Mouse (Mus musculus): ENCODE measurements around the gene Znrf1. TPM values are rescaled to one million over a fixed set of nuclear protein-coding genes. Genes with fewer than 3 reads are reported as not detected.
"Not testable (repeated sequence)": the region's sequence is repeated elsewhere in the genome, so short reads cannot be mapped to it uniquely, and the experiment has no call there.

Gene Znrf1
- 39.3 and 42.9 TPM in 2 replicates for polyA plus RNA-seq (2014; fragmentation: Nextera tagmentation; extraction: Ambion mirVana)

GRCm38 (mm10) chr8:111536031-111536977 lies at the start of gene Znrf1:
Gene Znrf1 (plus strand): TSS chr8:111536097.
- ATAC-seq (replicated peaks; ENCODE audit: insufficient number of reproducible peaks, low FRiP score, low TSS enrichment, low read depth) (peak; percentile 89), DNase-seq (ENCODE audit: low spot score) (peak; percentile 85)
- H3K4me3 ChIP-seq (ENCODE audit: low read depth, low read length), result peak within 1 kb of the TSS; percentile 97
- H3K4me2 ChIP-seq (ENCODE audit: low read depth, low read length), result peak within 1 kb of the TSS; percentile 67
- H3K9me3 ChIP-seq (replicated peaks; ENCODE audit: control insufficient read depth, low read length), result no peaks in the 10 kb centered on the region
- no peaks in the 10 kb centered on the region for H3K4me1 ChIP-seq (ENCODE audit: control insufficient read depth, insufficient read depth, low read length)
- H3K27ac ChIP-seq (replicated peaks; ENCODE audit: low read depth, low read length), result peak within 1 kb of the TSS; percentile 94
- peak within 1 kb of the TSS; percentile 98 for H3K9ac ChIP-seq (replicated peaks; ENCODE audit: low read length)
- no peaks in the 10 kb centered on the region for H3K27me3 ChIP-seq (ENCODE audit: control insufficient read depth, insufficient read depth, low read length)
- H3K36me3 ChIP-seq (replicated peaks; ENCODE audit: control insufficient read depth, insufficient read depth, low read depth, low read length), result peaks cover 2% of the 10 kb centered on the region; the same call in 1 of the 2 replicates
- WGBS, result under 1% methylated on average over 65 of the region's 100 CpGs

GRCm38 (mm10) chr8:111490034-111490591 lies 45.8 kb upstream of the Znrf1 start:
- no peak overlapping the region for H3K4me3 ChIP-seq (ENCODE audit: low read depth, low read length)
- whole genome bisulfite sequencing, result 87% methylated on average over 10 of the region's 10 CpGs
- H3K27ac ChIP-seq (replicated peaks; ENCODE audit: low read depth, low read length), result 0 out of 2 replicates have a peak overlapping the region, but pooled peaks have one; percentile 13

GRCm38 (mm10) chr8:111491191-111491590 lies 44.7 kb upstream of the Znrf1 start:
- no peak for ATAC-seq (replicated peaks; ENCODE audit: insufficient number of reproducible peaks, low FRiP score, low TSS enrichment, low read depth)
- Histone ChIP-seq H3K4me1 (ENCODE audit: control insufficient read depth, insufficient read depth, low read length) (no peaks in the 10 kb centered on the region), H3K4me2 (ENCODE audit: low read depth, low read length) (no peak overlapping the region), H3K27me3 (ENCODE audit: control insufficient read depth, insufficient read depth, low read length) (no peaks in the 10 kb centered on the region), H3K4me3 (ENCODE audit: low read depth, low read length) (no peak overlapping the region), H3K27ac (replicated peaks; ENCODE audit: low read depth, low read length) (no peak overlapping the region), H3K9ac (replicated peaks; ENCODE audit: low read length) (no peak overlapping the region), H3K9me3 (replicated peaks; ENCODE audit: control insufficient read depth, low read length) (no peaks in the 10 kb centered on the region), H3K36me3 (replicated peaks; ENCODE audit: control insufficient read depth, insufficient read depth, low read depth, low read length) (no peaks in the 10 kb centered on the region)
- WGBS, result 80% methylated on average over 7 of the region's 7 CpGs
- DNase-seq (ENCODE audit: low spot score), result no peak

More at GRCm38 (mm10) chr8:111490034-111490591, 45.8 kb upstream of the Znrf1 start:
- Histone ChIP-seq H3K27me3 (ENCODE audit: control insufficient read depth, insufficient read depth, low read length) (no peaks in the 10 kb centered on the region), H3K9ac (replicated peaks; ENCODE audit: low read length) (no peak overlapping the region), H3K4me2 (ENCODE audit: low read depth, low read length) (no peak overlapping the region), H3K9me3 (replicated peaks; ENCODE audit: control insufficient read depth, low read length) (no peaks in the 10 kb centered on the region), H3K36me3 (replicated peaks; ENCODE audit: control insufficient read depth, insufficient read depth, low read depth, low read length) (no peaks in the 10 kb centered on the region; the same call in 1 of the 2 replicates), H3K4me1 (ENCODE audit: control insufficient read depth, insufficient read depth, low read length) (no peaks in the 10 kb centered on the region)
- DNase-seq (ENCODE audit: low spot score) (no peak), ATAC-seq (replicated peaks; ENCODE audit: insufficient number of reproducible peaks, low FRiP score, low TSS enrichment, low read depth) (no peak)

GRCm38 (mm10) chr8:111492508-111492907 lies 43.4 kb upstream of the Znrf1 start:
- 92% methylated on average over 9 of the region's 9 CpGs for WGBS
- no peak for ATAC-seq (replicated peaks; ENCODE audit: insufficient number of reproducible peaks, low FRiP score, low TSS enrichment, low read depth)

GRCm38 (mm10) chr8:111493176-111493575 lies 42.7 kb upstream of the Znrf1 start:
- no peaks in the 10 kb centered on the region for H3K9me3 ChIP-seq (replicated peaks; ENCODE audit: control insufficient read depth, low read length)
- no peak overlapping the region for H3K27ac ChIP-seq (replicated peaks; ENCODE audit: low read depth, low read length)
- ATAC-seq (replicated peaks; ENCODE audit: insufficient number of reproducible peaks, low FRiP score, low TSS enrichment, low read depth) (no peak), DNase-seq (ENCODE audit: low spot score) (no peak)
- no peaks in the 10 kb centered on the region for H3K36me3 ChIP-seq (replicated peaks; ENCODE audit: control insufficient read depth, insufficient read depth, low read depth, low read length)
- WGBS, result 94% methylated on average over 3 of the region's 3 CpGs
- no peak overlapping the region for H3K4me2 ChIP-seq (ENCODE audit: low read depth, low read length)
- no peak overlapping the region for H3K4me3 ChIP-seq (ENCODE audit: low read depth, low read length)
- H3K27me3 ChIP-seq (ENCODE audit: control insufficient read depth, insufficient read depth, low read length), result no peaks in the 10 kb centered on the region
- H3K4me1 ChIP-seq (ENCODE audit: control insufficient read depth, insufficient read depth, low read length), result no peaks in the 10 kb centered on the region
- no peak overlapping the region for H3K9ac ChIP-seq (replicated peaks; ENCODE audit: low read length)

More at GRCm38 (mm10) chr8:111492508-111492907, 43.4 kb upstream of the Znrf1 start:
- no peaks in the 10 kb centered on the region for H3K4me1 ChIP-seq (ENCODE audit: control insufficient read depth, insufficient read depth, low read length)
- no peak overlapping the region for H3K4me3 ChIP-seq (ENCODE audit: low read depth, low read length)
- H3K9me3 ChIP-seq (replicated peaks; ENCODE audit: control insufficient read depth, low read length), result no peaks in the 10 kb centered on the region
- H3K27me3 ChIP-seq (ENCODE audit: control insufficient read depth, insufficient read depth, low read length), result no peaks in the 10 kb centered on the region
- H3K4me2 ChIP-seq (ENCODE audit: low read depth, low read length), result no peak overlapping the region
- no peak overlapping the region for H3K9ac ChIP-seq (replicated peaks; ENCODE audit: low read length)
- H3K36me3 ChIP-seq (replicated peaks; ENCODE audit: control insufficient read depth, insufficient read depth, low read depth, low read length), result no peaks in the 10 kb centered on the region
- no peak overlapping the region for H3K27ac ChIP-seq (replicated peaks; ENCODE audit: low read depth, low read length)
- DNase-seq (ENCODE audit: low spot score), result no peak

- whole genome bisulfite sequencing, result 89% methylated on average over 7 of the region's 7 CpGs
- Histone ChIP-seq H3K9me3 (replicated peaks; ENCODE audit: control insufficient read depth, low read length) (no peaks in the 10 kb centered on the region), H3K4me1 (ENCODE audit: control insufficient read depth, insufficient read depth, low read length) (no peaks in the 10 kb centered on the region), H3K27me3 (ENCODE audit: control insufficient read depth, insufficient read depth, low read length) (no peaks in the 10 kb centered on the region), H3K4me2 (ENCODE audit: low read depth, low read length) (no peak overlapping the region), H3K27ac (replicated peaks; ENCODE audit: low read depth, low read length) (no peak overlapping the region), H3K4me3 (ENCODE audit: low read depth, low read length) (no peak overlapping the region), H3K36me3 (replicated peaks; ENCODE audit: control insufficient read depth, insufficient read depth, low read depth, low read length) (no peaks in the 10 kb centered on the region; the same call in 1 of the 2 replicates), H3K9ac (replicated peaks; ENCODE audit: low read length) (no peak overlapping the region)
- ATAC-seq (replicated peaks; ENCODE audit: insufficient number of reproducible peaks, low FRiP score, low TSS enrichment, low read depth) (no peak), DNase-seq (ENCODE audit: low spot score) (no peak)
Measured at GRCm38 (mm10) chr8:111496326-111496725, 39.6 kb upstream of the Znrf1 start.

GRCm38 (mm10) chr8:111498249-111498648 lies 37.6 kb upstream of the Znrf1 start:
- WGBS, result 80% methylated on average over 4 of the region's 6 CpGs
- H3K36me3 ChIP-seq (replicated peaks; ENCODE audit: control insufficient read depth, insufficient read depth, low read depth, low read length), result not testable (repeated sequence)

More at GRCm38 (mm10) chr8:111498249-111498648, 37.6 kb upstream of the Znrf1 start:
- not testable (repeated sequence) for H3K9ac ChIP-seq (replicated peaks; ENCODE audit: low read length); H3K9me3 ChIP-seq (replicated peaks; ENCODE audit: control insufficient read depth, low read length); H3K4me1 ChIP-seq (ENCODE audit: control insufficient read depth, insufficient read depth, low read length); H3K27me3 ChIP-seq (ENCODE audit: control insufficient read depth, insufficient read depth, low read length); DNase-seq (ENCODE audit: low spot score); H3K27ac ChIP-seq (replicated peaks; ENCODE audit: low read depth, low read length); ATAC-seq (replicated peaks; ENCODE audit: insufficient number of reproducible peaks, low FRiP score, low TSS enrichment, low read depth); H3K4me2 ChIP-seq (ENCODE audit: low read depth, low read length); H3K4me3 ChIP-seq (ENCODE audit: low read depth, low read length)
